Mouse (Mus musculus) spleen, adult 12 weeks (tissue): ENCODE measurements around the gene Jakmip3.

Experiments
- DNase-seq: peaks from one replicate; pipeline ENCODE4 v3.0.0; 2022; ENCODE audit warnings: low spot score

Gene Jakmip3

GRCm38 (mm10) chr7:139063406-139063805 lies 122.9 kb downstream of the Jakmip3 start:
- no peak for DNase-seq

- DNase-seq, result peak; percentile 4
Measured at GRCm38 (mm10) chr7:139068182-139068623, 127.7 kb downstream of the Jakmip3 start.

GRCm38 (mm10) chr7:139074189-139074588 lies 133.7 kb downstream of the Jakmip3 start:
- no peak for DNase-seq

- DNase-seq, result no peak
Measured at GRCm38 (mm10) chr7:139075054-139075794, 134.7 kb downstream of the Jakmip3 start.

- no peak for DNase-seq
Measured at GRCm38 (mm10) chr7:139077283-139077682, 136.8 kb downstream of the Jakmip3 start.

GRCm38 (mm10) chr7:139078181-139078580 lies 137.7 kb downstream of the Jakmip3 start:
- DNase-seq, result no peak

- DNase-seq, result no peak
Measured at GRCm38 (mm10) chr7:139079141-139079540, 138.6 kb downstream of the Jakmip3 start.

- DNase-seq, result no peak
Measured at GRCm38 (mm10) chr7:139080714-139081113, 140.2 kb downstream of the Jakmip3 start.

GRCm38 (mm10) chr7:139081158-139081557 lies 140.6 kb downstream of the Jakmip3 start:
- DNase-seq, result no peak

GRCm38 (mm10) chr7:139082281-139082680 lies 141.8 kb downstream of the Jakmip3 start:
- DNase-seq, result no peak

GRCm38 (mm10) chr7:139084316-139084715 lies 143.8 kb downstream of the Jakmip3 start:
- no peak for DNase-seq

GRCm38 (mm10) chr7:139085629-139086194 lies 145.2 kb downstream of the Jakmip3 start, which contains the start of gene Dpysl4:
TSS of gene Dpysl4 (plus strand) at chr7:139086001.
- DNase-seq, result no peak

GRCm38 (mm10) chr7:139086195-139087158 lies 145.9 kb downstream of the Jakmip3 start:
- no peak for DNase-seq

GRCm38 (mm10) chr7:139087801-139088200 lies 147.3 kb downstream of the Jakmip3 start:
- no peak for DNase-seq

- no peak for DNase-seq
Measured at GRCm38 (mm10) chr7:139089892-139090874, 149.7 kb downstream of the Jakmip3 start.

GRCm38 (mm10) chr7:139091681-139092080 lies 151.2 kb downstream of the Jakmip3 start:
- DNase-seq, result no peak

GRCm38 (mm10) chr7:139092676-139093075 lies 152.1 kb downstream of the Jakmip3 start:
- no peak for DNase-seq

- no peak for DNase-seq
Measured at GRCm38 (mm10) chr7:139093124-139093523, 152.6 kb downstream of the Jakmip3 start.

- no peak for DNase-seq
Measured at GRCm38 (mm10) chr7:139093781-139094180, 153.3 kb downstream of the Jakmip3 start.

- no peak for DNase-seq
Measured at GRCm38 (mm10) chr7:139094761-139095160, 154.2 kb downstream of the Jakmip3 start.

GRCm38 (mm10) chr7:139095282-139095681 lies 154.8 kb downstream of the Jakmip3 start:
- no peak for DNase-seq
